Mouse (Mus musculus) liver, embryonic 14.5 days (tissue): Measurements from ENCODE around the gene Cct2.

Experiments
- CTCF ChIP-seq: IDR thresholded peaks from 2 replicates; pipeline ENCODE4 v1.5.1; 2016; ENCODE audit warnings: antibody characterized with exemption, low read depth, control low read depth
- EP300 ChIP-seq: IDR thresholded peaks from 2 replicates; pipeline ENCODE4 v1.6.1; 2016; ENCODE audit warnings: antibody characterized with exemption, low read depth

GRCm38 (mm10) chr10:117106244-117106643 lies 42.6 kb upstream of the Cct2 start:
- TF ChIP-seq CTCF (no peak), EP300 (peak; percentile 98)
